Mouse (Mus musculus): ENCODE data around the gene Aktip. TPM values are rescaled to one million over a fixed set of nuclear protein-coding genes. Genes with fewer than 3 reads are reported as not detected.

Aktip gene
- polyA plus RNA-seq, 1 experiment = 6.9 TPM

GRCm38 (mm10) chr8:91079678-91080077 is 120.1 kb downstream of the Aktip start:
- TF ChIP-seq CTCF (IDR thresholded peaks at IDR 0.05; ENCODE audit: control insufficient read depth, insufficient read depth, low read length) = no peak
- no peak for TF ChIP-seq POLR2A (IDR thresholded peaks at IDR 0.05; ENCODE audit: borderline replicate concordance, control insufficient read depth, low read depth, low read length)
- Histone ChIP-seq H3K4me3 (replicated peaks; ENCODE audit: control insufficient read depth, low read depth, low read length) (no peak overlapping the region), H3K4me1 (ENCODE audit: control insufficient read depth, insufficient read depth, low read length) (peaks cover 3% of the 10 kb centered on the region), H3K27ac (ENCODE audit: control insufficient read depth, insufficient read depth, low read depth, low read length, poor library complexity) (no peak overlapping the region)
- WGBS = 83% methylated on average over 2 of the region's 2 CpGs

- H3K4me3 ChIP-seq (replicated peaks; ENCODE audit: control insufficient read depth, low read depth, low read length) = no peak overlapping the region
- peaks cover under 1% of the 10 kb centered on the region for H3K4me1 ChIP-seq (ENCODE audit: control insufficient read depth, insufficient read depth, low read length)
- WGBS = 50% methylated on average over 12 of the region's 12 CpGs
- no peak for TF ChIP-seq CTCF (IDR thresholded peaks at IDR 0.05; ENCODE audit: control insufficient read depth, insufficient read depth, low read length)
- no peak for TF ChIP-seq POLR2A (IDR thresholded peaks at IDR 0.05; ENCODE audit: borderline replicate concordance, control insufficient read depth, low read depth, low read length)
- H3K27ac ChIP-seq (ENCODE audit: control insufficient read depth, insufficient read depth, low read depth, low read length, poor library complexity) = peak overlapping the region; percentile 4; the same call in 1 of the 2 replicates
These were observed 122.5 kb downstream of the Aktip start for GRCm38 (mm10) chr8:91077077-91077867.

GRCm38 (mm10) chr8:91070275-91070859 is 129.4 kb downstream of the Aktip start:
- TF ChIP-seq CTCF (IDR thresholded peaks at IDR 0.05; ENCODE audit: control insufficient read depth, insufficient read depth, low read length) (no peak), POLR2A (IDR thresholded peaks at IDR 0.05; ENCODE audit: borderline replicate concordance, control insufficient read depth, low read depth, low read length) (peak; percentile 7; the same call in 1 of the 2 replicates)
- WGBS = under 1% methylated on average over 34 of the region's 34 CpGs
- H3K4me3 ChIP-seq (replicated peaks; ENCODE audit: control insufficient read depth, low read depth, low read length) = peak overlapping the region; percentile 97
- H3K27ac ChIP-seq (ENCODE audit: control insufficient read depth, insufficient read depth, low read depth, low read length, poor library complexity) = peak overlapping the region; percentile 93
- H3K4me1 ChIP-seq (ENCODE audit: control insufficient read depth, insufficient read depth, low read length) = peaks cover 2% of the 10 kb centered on the region; the same call in 1 of the 2 replicates

GRCm38 (mm10) chr8:91069834-91070233 is 129.9 kb downstream of the Aktip start, which contains the start of gene Rbl2:
Gene Rbl2, plus strand, starts transcription at chr8:91070057.
- under 1% methylated on average over 25 of the region's 25 CpGs for WGBS
- peak within 1 kb of the TSS; percentile 93 for H3K27ac ChIP-seq (ENCODE audit: control insufficient read depth, insufficient read depth, low read depth, low read length, poor library complexity)
- peak within 1 kb of the TSS; percentile 97 for H3K4me3 ChIP-seq (replicated peaks; ENCODE audit: control insufficient read depth, low read depth, low read length)
- peak; percentile 12; the same call in 1 of the 2 replicates for TF ChIP-seq POLR2A (IDR thresholded peaks at IDR 0.05; ENCODE audit: borderline replicate concordance, control insufficient read depth, low read depth, low read length)
- TF ChIP-seq CTCF (IDR thresholded peaks at IDR 0.05; ENCODE audit: control insufficient read depth, insufficient read depth, low read length) = no peak
- peaks cover 2% of the 10 kb centered on the region; the same call in 1 of the 2 replicates for H3K4me1 ChIP-seq (ENCODE audit: control insufficient read depth, insufficient read depth, low read length)

- no peak overlapping the region for H3K27ac ChIP-seq (ENCODE audit: control insufficient read depth, insufficient read depth, low read depth, low read length, poor library complexity)
- peaks cover 2% of the 10 kb centered on the region; the same call in 1 of the 2 replicates for H3K4me1 ChIP-seq (ENCODE audit: control insufficient read depth, insufficient read depth, low read length)
- WGBS = 10% methylated on average over 10 of the region's 10 CpGs
- TF ChIP-seq POLR2A (IDR thresholded peaks at IDR 0.05; ENCODE audit: borderline replicate concordance, control insufficient read depth, low read depth, low read length) = no peak
- TF ChIP-seq CTCF (IDR thresholded peaks at IDR 0.05; ENCODE audit: control insufficient read depth, insufficient read depth, low read length) = no peak
- H3K4me3 ChIP-seq (replicated peaks; ENCODE audit: control insufficient read depth, low read depth, low read length) = no peak overlapping the region
These were observed 130.4 kb downstream of the Aktip start for GRCm38 (mm10) chr8:91069407-91069806.

GRCm38 (mm10) chr8:91065179-91065578 is 134.6 kb downstream of the Aktip start:
- Histone ChIP-seq H3K27ac (ENCODE audit: control insufficient read depth, insufficient read depth, low read depth, low read length, poor library complexity) (no peak overlapping the region), H3K4me3 (replicated peaks; ENCODE audit: control insufficient read depth, low read depth, low read length) (no peak overlapping the region), H3K4me1 (ENCODE audit: control insufficient read depth, insufficient read depth, low read length) (no peaks in the 10 kb centered on the region; the same call in 1 of the 2 replicates)
- 5% methylated on average over 4 of the region's 4 CpGs for WGBS
- no peak for TF ChIP-seq POLR2A (IDR thresholded peaks at IDR 0.05; ENCODE audit: borderline replicate concordance, control insufficient read depth, low read depth, low read length)
- no peak for TF ChIP-seq CTCF (IDR thresholded peaks at IDR 0.05; ENCODE audit: control insufficient read depth, insufficient read depth, low read length)

Other genes with a start within 250 kb of the Aktip start
- gene Rbl2, start 129.9 kb downstream of the Aktip start, polyA plus RNA-seq (2011; ENCODE audit: insufficient read depth, insufficient read length, low replicate concordance, missing spikeins) = 8.2 and 17.0 TPM in 2 replicates
- 1.1 and 3.7 TPM in 2 replicates for gene Rpgrip1l, start 113.3 kb upstream of the Aktip start, polyA plus RNA-seq (2011; ENCODE audit: insufficient read depth, insufficient read length, low replicate concordance, missing spikeins)
- 8.2 and 11.4 TPM in 2 replicates for gene Fto, start 113.5 kb upstream of the Aktip start, polyA plus RNA-seq (2011; ENCODE audit: insufficient read depth, insufficient read length, low replicate concordance, missing spikeins)